Mouse (Mus musculus) spleen, postnatal 14 days (tissue): ENCODE results near the gene Pde9a.

Experiments
- DNase-seq, 2 experiments: peaks; one replicate each; pipeline ENCODE4 v3.0.0; 2021 to 2022; ENCODE audit warnings: low spot score in 2 of 2

Gene Pde9a

DNA sequence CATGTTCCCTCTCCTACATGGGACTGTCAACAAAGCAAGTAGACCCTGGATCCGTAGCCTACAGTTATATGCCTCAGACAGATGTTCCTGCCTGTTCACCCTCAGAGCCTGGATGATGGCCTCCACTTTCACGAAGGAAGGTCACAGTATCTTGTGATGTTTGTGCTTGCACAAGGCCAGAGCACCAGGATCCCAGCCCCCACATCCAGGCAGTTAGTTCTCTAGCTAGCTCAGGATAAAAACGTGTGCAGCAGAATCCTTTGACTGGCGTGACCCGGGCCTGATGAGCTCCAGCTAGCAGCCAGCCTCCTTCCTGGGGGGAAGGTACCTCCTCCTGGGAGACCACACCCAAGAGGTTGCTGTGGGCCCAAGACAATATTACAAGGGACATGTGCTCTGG lies 82.5 kb downstream of the Pde9a start:
- DNase-seq, result no peak

GRCm38 (mm10) chr17:31470766-31471418 lies 84.9 kb downstream of the Pde9a start:
- no peak for DNase-seq

GRCm38 (mm10) chr17:31474388-31474787 lies 88.4 kb downstream of the Pde9a start:
- DNase-seq, result no peak

DNA sequence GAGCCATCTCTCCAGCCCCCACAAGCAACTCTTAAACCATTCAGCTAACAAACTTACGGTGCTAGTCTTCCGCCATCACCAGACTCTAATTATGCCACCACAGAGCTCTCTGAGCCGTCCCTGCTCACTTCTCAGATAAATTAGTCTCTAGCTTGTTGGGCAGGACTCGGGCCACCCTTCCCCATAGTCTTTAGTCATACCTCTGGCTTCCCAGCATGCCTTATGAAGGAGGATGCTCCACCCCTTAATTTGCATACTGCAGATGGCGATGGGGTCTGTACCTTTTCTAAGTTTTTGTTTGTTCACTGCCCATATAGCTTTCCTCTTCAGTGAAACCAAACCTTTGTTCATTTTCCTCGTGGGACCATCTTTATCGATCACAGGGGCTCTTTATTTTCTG lies 92.6 kb downstream of the Pde9a start:
- DNase-seq, result no peak

- no peak for DNase-seq
These were observed 93.3 kb downstream of the Pde9a start for GRCm38 (mm10) chr17:31479108-31479844.

- no peak for DNase-seq
These were observed 100.7 kb downstream of the Pde9a start for GRCm38 (mm10) chr17:31486616-31487198.

DNA sequence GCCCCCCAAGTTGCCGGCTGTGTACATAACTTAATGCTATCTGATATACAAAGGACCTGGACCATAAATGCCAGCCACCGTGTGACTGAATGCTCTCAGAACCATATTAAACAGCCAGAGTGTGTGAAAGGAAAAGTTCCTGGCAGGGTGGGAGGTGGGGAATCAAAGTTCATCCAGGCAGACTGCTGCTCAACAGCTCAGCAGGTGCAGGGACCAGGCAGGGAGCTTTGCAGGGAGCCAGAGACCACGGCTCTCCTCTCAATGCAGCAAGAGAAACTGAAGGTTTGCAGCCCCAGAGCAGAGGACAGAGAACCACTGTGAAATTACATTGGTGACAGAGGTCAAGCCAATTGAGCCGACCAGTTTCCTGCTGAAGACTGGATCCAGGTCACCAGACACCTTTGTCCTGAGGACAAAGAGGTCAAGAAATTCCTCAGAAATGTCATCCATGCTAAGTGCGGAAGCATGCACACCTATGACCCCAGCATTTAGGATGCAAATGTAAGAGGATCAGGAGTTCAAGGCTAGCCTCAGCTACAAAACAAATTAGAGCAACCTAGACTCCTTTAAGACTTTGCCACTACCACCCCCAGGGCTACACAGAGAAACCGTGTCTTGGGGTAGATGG lies 101.5 kb downstream of the Pde9a start:
- DNase-seq, result no peak

- no peak for DNase-seq
These were observed 105.3 kb downstream of the Pde9a start for GRCm38 (mm10) chr17:31491355-31491754.

DNA sequence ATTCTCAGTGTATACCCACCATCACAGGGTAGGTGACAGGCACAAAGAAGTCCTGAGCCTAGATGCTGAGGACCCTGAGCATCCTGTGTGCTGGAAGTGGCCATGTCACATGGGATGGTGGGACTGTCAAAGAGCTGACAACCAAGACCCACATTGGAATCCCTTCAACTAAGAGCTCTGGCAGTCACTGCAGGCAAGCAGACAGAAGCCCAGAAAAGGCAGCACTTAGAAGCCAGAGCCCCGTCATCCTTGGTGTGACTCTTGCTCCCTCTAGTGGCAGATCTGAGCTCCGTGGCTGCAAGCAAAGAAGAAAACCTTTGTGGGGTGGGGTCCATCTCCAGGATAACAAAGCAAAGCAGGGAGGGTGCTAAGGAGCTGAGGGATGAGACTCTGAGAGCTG lies 106.4 kb downstream of the Pde9a start:
- DNase-seq, result peak; percentile 13 to 53

DNA sequence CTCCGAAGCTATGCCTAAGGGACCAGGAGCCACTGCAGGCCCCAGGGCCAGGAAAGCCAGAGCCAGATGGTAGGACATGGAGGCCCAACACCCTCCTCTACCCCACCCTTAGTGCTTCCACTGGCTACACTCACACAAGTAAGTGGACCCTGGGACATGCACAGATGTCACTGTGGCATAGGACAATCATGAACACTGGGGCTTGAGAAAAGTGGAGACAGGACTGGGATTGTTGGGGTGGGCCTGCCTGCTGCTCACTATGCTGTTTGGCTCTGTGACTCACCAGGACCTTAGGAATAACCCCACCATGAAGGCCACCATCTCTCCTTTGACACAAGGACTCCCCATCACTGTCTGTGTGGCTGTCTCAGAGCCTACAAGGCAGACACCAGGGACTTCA lies 109.0 kb downstream of the Pde9a start:
- no peak for DNase-seq

- no peak for DNase-seq
These were observed 111.7 kb downstream of the Pde9a start for GRCm38 (mm10) chr17:31497726-31498125.

DNA sequence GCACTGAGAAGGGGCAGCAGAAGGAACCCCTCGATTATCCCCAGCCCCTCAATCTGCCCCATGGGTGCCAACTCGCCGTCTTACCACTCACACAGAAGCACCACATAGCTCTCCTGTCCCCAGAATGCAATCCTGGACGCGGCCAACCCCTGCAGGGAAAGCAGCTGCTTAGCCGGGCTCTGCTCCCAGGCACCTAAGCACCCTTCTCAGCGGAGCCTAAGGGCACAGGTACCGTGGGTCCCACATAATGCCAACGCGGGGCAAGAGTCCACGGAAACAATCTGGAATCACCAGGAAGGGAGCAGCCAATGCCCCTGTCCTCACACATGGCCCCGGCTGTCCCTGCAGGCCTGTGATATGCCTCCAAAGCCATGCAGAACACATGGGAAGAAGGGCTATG lies 113.7 kb downstream of the Pde9a start:
- no peak for DNase-seq

GRCm38 (mm10) chr17:31500416-31500815 lies 114.4 kb downstream of the Pde9a start:
- no peak for DNase-seq

GRCm38 (mm10) chr17:31500908-31501307 lies 114.9 kb downstream of the Pde9a start:
- no peak for DNase-seq

GRCm38 (mm10) chr17:31502261-31502927 lies 116.4 kb downstream of the Pde9a start:
- DNase-seq, result no peak

DNA sequence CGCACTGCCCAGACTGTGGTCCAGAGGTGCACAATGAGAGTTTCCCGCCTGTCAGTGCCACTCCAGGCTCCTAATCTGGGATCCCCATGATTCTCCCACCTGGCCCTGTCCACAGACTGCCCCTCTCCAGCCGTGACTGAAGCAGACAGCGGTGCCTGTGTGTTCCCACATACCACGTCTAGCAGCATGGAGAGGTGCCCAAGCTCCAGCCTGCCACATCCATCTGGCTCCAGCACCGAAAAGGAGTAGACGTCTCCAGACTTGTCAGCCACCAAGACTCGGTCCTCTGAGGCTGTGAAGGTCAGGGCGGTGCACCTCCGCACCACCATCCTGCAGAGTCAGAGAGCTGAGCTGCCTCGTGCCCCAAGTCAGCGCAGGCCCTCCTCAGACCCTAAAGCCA lies 117.3 kb downstream of the Pde9a start:
- no peak for DNase-seq

DNA sequence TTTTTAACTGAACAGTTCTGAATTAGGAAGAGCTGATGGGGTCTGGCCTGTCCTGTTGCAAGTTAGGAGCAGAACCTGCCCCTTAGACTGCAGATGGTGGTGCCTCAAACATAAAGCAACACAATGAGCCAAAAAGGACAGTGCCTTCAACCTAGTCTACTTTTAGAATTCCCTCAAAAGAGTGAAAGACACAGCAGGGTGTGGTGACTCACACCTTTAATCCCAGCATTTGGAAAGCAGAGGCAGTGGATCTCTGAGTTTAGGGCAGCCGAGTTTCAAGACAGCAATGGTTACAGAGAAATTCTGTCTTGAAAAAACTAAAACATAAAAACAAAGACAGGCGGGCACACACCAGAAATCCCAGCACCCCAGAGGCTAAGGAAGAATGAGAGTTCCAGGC lies 117.9 kb downstream of the Pde9a start:
- DNase-seq, result no peak

DNA sequence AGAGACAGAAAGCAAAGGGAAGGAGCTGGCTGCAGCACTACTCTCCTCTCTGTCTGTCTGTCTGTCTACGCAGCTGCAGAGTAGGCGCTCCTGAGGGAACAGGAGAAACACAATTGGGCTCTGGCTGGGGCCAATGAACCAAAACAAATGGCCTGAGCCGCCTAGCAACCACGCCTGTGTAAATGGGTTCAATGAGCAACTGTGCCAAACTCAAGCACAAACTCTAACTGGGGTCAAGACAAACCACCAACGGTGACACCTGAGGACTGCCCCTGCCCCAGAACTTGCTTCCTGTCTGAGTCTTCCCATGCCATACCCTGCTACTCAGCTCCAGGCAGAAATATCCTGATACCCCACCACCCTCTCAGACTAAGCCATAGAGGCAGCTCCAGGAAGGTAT lies 119.0 kb downstream of the Pde9a start:
- no peak for DNase-seq

DNA sequence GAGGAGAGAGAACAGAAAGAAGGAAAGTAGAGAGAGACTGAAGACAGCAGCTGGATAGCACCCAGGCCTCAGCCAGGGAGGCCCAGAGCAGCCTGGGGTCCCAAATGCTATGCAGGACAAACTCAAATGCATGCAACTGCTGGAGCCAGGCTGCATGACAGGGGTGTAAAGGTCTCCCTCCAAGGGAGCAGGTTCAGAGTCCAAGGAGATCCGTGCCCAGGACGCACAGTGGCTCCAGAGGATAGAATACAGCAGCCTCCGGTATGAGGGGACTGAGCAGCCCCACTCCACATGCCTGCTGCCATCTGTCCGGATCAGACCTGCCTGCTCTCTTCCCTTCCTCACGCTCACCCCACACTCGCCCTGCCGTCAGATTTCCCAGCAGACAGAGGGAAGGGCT lies 120.3 kb downstream of the Pde9a start:
- DNase-seq, result no peak

DNA sequence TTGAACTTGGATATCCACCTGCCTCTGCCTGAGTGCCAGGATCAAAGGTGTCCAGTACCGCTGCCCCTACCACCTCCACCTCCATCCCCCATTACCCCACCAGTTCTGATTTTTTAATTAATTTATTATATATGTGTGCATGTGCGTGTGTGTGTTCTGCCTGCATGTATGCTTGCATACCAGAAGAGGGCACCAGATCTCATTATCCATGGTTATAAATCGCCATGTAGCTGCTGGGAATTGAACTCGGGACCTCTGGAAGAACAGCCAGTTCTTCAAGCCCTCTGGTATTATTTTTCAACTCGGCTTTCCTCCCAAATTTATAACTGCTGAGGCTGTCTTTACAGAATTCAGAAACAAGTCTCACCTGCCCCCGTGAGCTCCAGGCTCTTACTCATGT lies 124.9 kb downstream of the Pde9a start:
- DNase-seq, result no peak

GRCm38 (mm10) chr17:31511792-31512495 lies 125.9 kb downstream of the Pde9a start:
- peak; percentile 59 to 79 for DNase-seq

DNA sequence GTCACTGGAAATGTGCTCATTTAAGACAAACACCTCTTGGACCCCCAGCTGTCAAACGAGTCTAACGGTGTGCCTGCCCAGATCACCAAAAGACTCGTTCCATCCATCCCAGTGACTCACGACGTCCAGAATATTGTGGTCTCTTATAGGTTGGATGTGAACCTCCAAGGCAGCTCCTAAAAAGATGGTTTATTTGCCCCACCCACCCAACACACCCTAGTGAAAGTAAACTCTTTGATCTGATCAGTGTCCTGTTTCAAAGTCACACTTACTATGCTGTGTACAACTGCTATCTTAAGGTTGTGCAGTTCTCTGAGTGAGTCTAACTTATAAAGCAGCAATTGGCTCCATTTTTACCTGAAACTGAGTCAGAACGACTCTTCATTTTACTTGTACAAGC lies 126.6 kb downstream of the Pde9a start:
- no peak for DNase-seq
